Mouse (Mus musculus): Measurements from ENCODE around the gene Trappc6b. TPM values are rescaled to one million over a fixed set of nuclear protein-coding genes. Genes with fewer than 3 reads are reported as not detected.

Trappc6b gene
- polyA plus RNA-seq, 1 experiment, result 38.7 TPM

DNA sequence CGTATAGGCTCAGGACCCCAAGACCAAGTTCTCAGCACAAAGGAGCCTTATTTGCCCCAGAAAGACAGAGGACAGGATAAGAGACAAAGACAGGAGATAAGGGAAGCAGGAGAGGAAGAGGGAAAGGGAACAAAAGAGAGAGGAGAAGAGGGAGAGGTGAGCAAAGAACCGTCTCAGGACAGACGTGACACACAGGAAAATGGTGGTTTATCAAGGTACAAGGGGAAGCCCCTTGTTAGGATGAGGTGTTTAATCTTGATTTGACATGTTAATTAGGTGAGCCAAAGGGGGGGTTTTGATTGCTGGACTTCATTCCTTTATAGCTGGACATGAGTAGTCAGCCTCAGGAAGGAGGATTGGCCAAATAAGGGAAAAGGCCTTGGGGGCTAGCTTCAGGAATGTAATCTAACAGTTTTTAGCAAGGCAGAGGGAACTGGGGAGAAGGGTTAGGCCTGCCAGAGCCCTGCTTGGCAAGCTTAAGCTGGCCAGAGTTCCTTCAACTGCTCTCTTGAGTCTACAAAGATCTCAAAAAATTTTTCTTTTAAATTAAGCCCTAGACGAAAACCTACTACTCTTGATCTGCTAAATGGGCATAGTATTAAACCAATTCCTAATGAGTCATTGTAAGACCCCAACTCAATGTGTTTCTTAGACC is 5.9 kb downstream of the Trappc6b start:
- TF ChIP-seq MYOG (IDR thresholded peaks at IDR 0.05; ENCODE audit: control insufficient read depth, extremely low read depth, insufficient read length) (no peak), CEBPB (IDR thresholded peaks at IDR 0.05; ENCODE audit: low read depth) (no peak), MYOD1 (IDR thresholded peaks at IDR 0.05; ENCODE audit: control insufficient read depth, insufficient read length, low read depth) (no peak), USF1 (IDR thresholded peaks at IDR 0.05; ENCODE audit: low read depth) (no peak), FOSL1 (IDR thresholded peaks at IDR 0.05; ENCODE audit: insufficient read depth, low read length, poor library complexity, severe bottlenecking) (no peak), MAX (IDR thresholded peaks at IDR 0.05) (no peak), CTCF (IDR thresholded peaks at IDR 0.05; ENCODE audit: control insufficient read depth, insufficient read depth, insufficient read length) (no peak)
- Histone ChIP-seq H3K27me3 (ENCODE audit: control insufficient read depth, insufficient read depth, insufficient read length) (no peaks in the 10 kb centered on the region), H3K36me3 (ENCODE audit: control insufficient read depth, insufficient read depth) (peaks cover 52% of the 10 kb centered on the region), H3K4me3 (ENCODE audit: insufficient read depth, poor library complexity, severe bottlenecking) (no peak overlapping the region), H3ac (ENCODE audit: control insufficient read depth, insufficient read length, low read depth) (no peak overlapping the region), H3K79me2 (ENCODE audit: control insufficient read depth, insufficient read depth) (peaks cover 100% of the 10 kb centered on the region), H3K79me3 (ENCODE audit: low read depth) (peaks cover 88% of the 10 kb centered on the region)

DNA sequence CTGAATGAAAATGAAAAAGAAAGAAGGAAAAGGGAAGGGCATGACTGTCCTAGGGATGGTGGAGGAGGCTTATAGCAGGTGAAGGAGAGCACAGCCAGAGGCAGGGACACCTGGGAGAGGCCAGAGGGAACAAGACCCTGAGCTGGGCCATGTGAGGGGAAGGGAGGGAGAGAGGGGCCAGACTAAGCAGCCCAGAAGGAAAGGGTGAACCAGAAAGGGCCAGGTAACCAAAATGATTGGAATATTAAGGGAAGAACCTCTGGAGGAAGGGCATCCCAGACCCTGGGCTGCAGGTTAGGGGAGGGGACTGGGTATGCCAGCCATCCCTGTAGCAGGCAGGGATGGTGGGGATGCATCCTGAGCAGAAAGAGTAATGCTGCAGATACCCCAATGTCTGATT is 7.3 kb downstream of the Trappc6b start:
- peaks cover 81% of the 10 kb centered on the region for H3K79me3 ChIP-seq (ENCODE audit: low read depth)
- TF ChIP-seq MYOG (IDR thresholded peaks at IDR 0.05; ENCODE audit: control insufficient read depth, extremely low read depth, insufficient read length), result no peak
- TF ChIP-seq USF1 (IDR thresholded peaks at IDR 0.05; ENCODE audit: low read depth), result no peak
- TF ChIP-seq MAX (IDR thresholded peaks at IDR 0.05), result no peak
- no peak for TF ChIP-seq CTCF (IDR thresholded peaks at IDR 0.05; ENCODE audit: control insufficient read depth, insufficient read depth, insufficient read length)
- no peak for TF ChIP-seq MYOD1 (IDR thresholded peaks at IDR 0.05; ENCODE audit: control insufficient read depth, insufficient read length, low read depth)
- no peak for TF ChIP-seq CEBPB (IDR thresholded peaks at IDR 0.05; ENCODE audit: low read depth)
- no peak for TF ChIP-seq FOSL1 (IDR thresholded peaks at IDR 0.05; ENCODE audit: insufficient read depth, low read length, poor library complexity, severe bottlenecking)
- H3K36me3 ChIP-seq (ENCODE audit: control insufficient read depth, insufficient read depth), result peaks cover 50% of the 10 kb centered on the region
- peaks cover 100% of the 10 kb centered on the region for H3K79me2 ChIP-seq (ENCODE audit: control insufficient read depth, insufficient read depth)
- no peaks in the 10 kb centered on the region for H3K27me3 ChIP-seq (ENCODE audit: control insufficient read depth, insufficient read depth, insufficient read length)
- no peak overlapping the region for H3K4me3 ChIP-seq (ENCODE audit: insufficient read depth, poor library complexity, severe bottlenecking)
- H3ac ChIP-seq (ENCODE audit: control insufficient read depth, insufficient read length, low read depth), result no peak overlapping the region

DNA sequence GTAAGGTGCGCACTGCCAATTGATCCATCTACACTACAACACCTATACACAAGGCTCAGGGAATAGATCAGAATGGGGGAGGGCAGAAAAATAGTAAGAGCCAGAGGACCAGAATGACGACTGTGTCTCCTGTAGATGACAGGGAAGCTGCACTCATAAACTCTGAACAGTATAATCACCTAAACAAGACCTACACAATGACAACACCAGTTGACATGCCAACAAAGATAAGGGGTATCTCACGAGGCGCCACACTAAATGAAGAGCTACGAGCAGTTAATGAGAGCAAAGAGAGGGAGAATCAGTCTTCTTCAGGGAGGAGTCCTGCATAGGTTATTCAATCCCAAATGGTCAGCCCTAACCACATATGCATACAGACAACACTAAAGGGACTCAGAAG is 8.1 kb downstream of the Trappc6b start:
- Histone ChIP-seq H3K79me2 (ENCODE audit: control insufficient read depth, insufficient read depth) (peaks cover 98% of the 10 kb centered on the region), H3ac (ENCODE audit: control insufficient read depth, insufficient read length, low read depth) (no peak overlapping the region), H3K4me3 (ENCODE audit: insufficient read depth, poor library complexity, severe bottlenecking) (no peak overlapping the region), H3K36me3 (ENCODE audit: control insufficient read depth, insufficient read depth) (peaks cover 47% of the 10 kb centered on the region), H3K27me3 (ENCODE audit: control insufficient read depth, insufficient read depth, insufficient read length) (no peaks in the 10 kb centered on the region), H3K79me3 (ENCODE audit: low read depth) (peaks cover 76% of the 10 kb centered on the region)
- TF ChIP-seq FOSL1 (IDR thresholded peaks at IDR 0.05; ENCODE audit: insufficient read depth, low read length, poor library complexity, severe bottlenecking) (no peak), MAX (IDR thresholded peaks at IDR 0.05) (no peak), CTCF (IDR thresholded peaks at IDR 0.05; ENCODE audit: control insufficient read depth, insufficient read depth, insufficient read length) (no peak), CEBPB (IDR thresholded peaks at IDR 0.05; ENCODE audit: low read depth) (no peak), MYOD1 (IDR thresholded peaks at IDR 0.05; ENCODE audit: control insufficient read depth, insufficient read length, low read depth) (no peak), USF1 (IDR thresholded peaks at IDR 0.05; ENCODE audit: low read depth) (no peak), MYOG (IDR thresholded peaks at IDR 0.05; ENCODE audit: control insufficient read depth, extremely low read depth, insufficient read length) (no peak)

- peaks cover 71% of the 10 kb centered on the region for H3K79me3 ChIP-seq (ENCODE audit: low read depth)
- no peak overlapping the region for H3K4me3 ChIP-seq (ENCODE audit: insufficient read depth, poor library complexity, severe bottlenecking)
- H3K27me3 ChIP-seq (ENCODE audit: control insufficient read depth, insufficient read depth, insufficient read length), result no peaks in the 10 kb centered on the region
- peaks cover 91% of the 10 kb centered on the region for H3K79me2 ChIP-seq (ENCODE audit: control insufficient read depth, insufficient read depth)
- TF ChIP-seq CTCF (IDR thresholded peaks at IDR 0.05; ENCODE audit: control insufficient read depth, insufficient read depth, insufficient read length) (no peak), MYOD1 (IDR thresholded peaks at IDR 0.05; ENCODE audit: control insufficient read depth, insufficient read length, low read depth) (no peak), FOSL1 (IDR thresholded peaks at IDR 0.05; ENCODE audit: insufficient read depth, low read length, poor library complexity, severe bottlenecking) (no peak)
- H3K36me3 ChIP-seq (ENCODE audit: control insufficient read depth, insufficient read depth), result peaks cover 52% of the 10 kb centered on the region
- no peak overlapping the region for H3ac ChIP-seq (ENCODE audit: control insufficient read depth, insufficient read length, low read depth)
These were observed 8.8 kb downstream of the Trappc6b start for GRCm38 (mm10) chr12:59052470-59052869.

DNA sequence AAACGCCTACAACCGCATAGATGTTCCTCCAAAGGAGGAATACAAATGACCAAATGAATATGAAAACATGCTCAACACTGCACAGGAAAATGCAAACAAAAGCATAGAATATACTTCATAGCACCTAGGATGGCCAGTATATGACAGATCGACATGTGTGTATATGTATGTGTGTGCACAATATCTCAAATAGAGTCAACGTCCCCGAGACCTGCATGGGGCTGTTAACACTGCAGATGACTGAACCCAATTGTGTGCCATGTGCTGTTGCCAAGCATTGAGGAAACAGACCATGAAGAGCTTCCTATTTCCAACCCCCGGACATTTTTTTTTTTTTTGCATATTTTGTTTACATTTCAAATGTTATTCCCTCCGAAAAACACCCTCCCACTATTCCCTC is 20.4 kb downstream of the Trappc6b start:
- Histone ChIP-seq H3K4me3 (ENCODE audit: insufficient read depth, poor library complexity, severe bottlenecking) (no peak overlapping the region), H3K79me3 (ENCODE audit: low read depth) (no peaks in the 10 kb centered on the region), H3K36me3 (ENCODE audit: control insufficient read depth, insufficient read depth) (peaks cover 31% of the 10 kb centered on the region), H3K79me2 (ENCODE audit: control insufficient read depth, insufficient read depth) (no peaks in the 10 kb centered on the region), H3ac (ENCODE audit: control insufficient read depth, insufficient read length, low read depth) (no peak overlapping the region), H3K27me3 (ENCODE audit: control insufficient read depth, insufficient read depth, insufficient read length) (no peaks in the 10 kb centered on the region)
- TF ChIP-seq FOSL1 (IDR thresholded peaks at IDR 0.05; ENCODE audit: insufficient read depth, low read length, poor library complexity, severe bottlenecking) (no peak), MAX (IDR thresholded peaks at IDR 0.05) (peak; percentile 14)

Measured in C2C12 (cell line).